Mouse (Mus musculus) cerebellum, adult 9-11 months (tissue): ENCODE data around the gene Aga.
A peak's percentile ranks its signal among the peaks of the same experiment; 100 is the strongest.
"Not testable (repeated sequence)": the region's sequence is repeated elsewhere in the genome, so short reads cannot be mapped to it uniquely, and the experiment has no call there.

Source experiments
- DNase-seq: peaks from one replicate; pipeline ENCODE4 v3.0.0; 2022

The Aga gene

DNA sequence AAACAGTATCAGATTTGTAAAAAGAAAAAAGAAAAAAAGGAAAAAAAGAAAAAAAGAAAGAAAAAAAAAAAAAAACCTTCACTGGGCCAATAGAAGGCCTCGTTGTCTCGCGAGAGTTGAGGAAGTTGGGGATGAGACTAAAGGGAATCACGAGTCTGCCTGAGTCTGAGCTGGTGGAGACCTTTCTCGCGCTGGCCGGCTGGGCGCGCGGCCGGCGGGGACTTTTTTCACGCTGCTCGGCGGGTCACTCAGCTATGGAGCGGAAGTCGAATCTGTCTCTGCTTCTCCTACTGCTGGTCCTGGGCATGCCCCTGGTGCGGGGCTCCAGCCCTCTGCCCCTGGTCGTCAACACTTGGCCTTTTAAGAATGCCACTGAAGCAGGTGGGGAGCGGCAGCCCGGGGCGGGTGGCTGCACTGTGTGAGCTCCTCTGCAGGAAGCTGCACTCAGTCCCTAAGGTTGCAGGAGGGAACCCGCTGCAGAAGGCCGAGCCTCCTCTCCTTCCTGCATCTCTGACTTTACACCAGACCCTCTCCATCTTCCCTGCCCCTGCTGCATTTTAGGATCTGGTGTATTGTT lies at the start of gene Aga:
Aga (plus strand) TSS at position 177 of the 577 bp plus-strand sequence.
- DNase-seq, result peak; percentile 83

GRCm38 (mm10) chr8:53489063-53489462 lies 22.5 kb upstream of the Aga start:
- DNase-seq, result no peak

- DNase-seq, result no peak
Observed at GRCm38 (mm10) chr8:53496216-53496615, 15.3 kb upstream of the Aga start.

DNA sequence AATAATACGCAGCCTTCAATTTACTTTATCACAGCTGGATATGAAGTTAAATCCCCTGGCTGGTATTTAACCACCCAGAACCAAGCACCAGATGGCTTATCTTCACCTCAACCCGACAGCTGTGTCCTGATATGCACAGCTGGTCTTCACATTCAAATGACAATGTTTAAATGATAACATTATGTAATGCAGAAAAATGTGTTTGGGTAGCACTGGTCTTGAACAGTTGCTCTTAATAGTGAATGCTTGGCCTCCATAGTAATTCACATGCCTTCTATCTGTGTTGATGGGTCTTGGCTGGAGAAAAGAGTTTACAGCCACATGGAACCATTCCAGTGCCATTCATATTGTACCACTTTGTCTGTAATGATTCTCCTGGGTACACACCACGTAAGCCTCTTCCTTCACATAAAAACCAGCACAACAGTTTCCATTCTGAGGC lies 14.6 kb upstream of the Aga start:
- DNase-seq, result no peak

GRCm38 (mm10) chr8:53538049-53538448 lies 26.5 kb downstream of the Aga start:
- not testable (repeated sequence) for DNase-seq

DNA sequence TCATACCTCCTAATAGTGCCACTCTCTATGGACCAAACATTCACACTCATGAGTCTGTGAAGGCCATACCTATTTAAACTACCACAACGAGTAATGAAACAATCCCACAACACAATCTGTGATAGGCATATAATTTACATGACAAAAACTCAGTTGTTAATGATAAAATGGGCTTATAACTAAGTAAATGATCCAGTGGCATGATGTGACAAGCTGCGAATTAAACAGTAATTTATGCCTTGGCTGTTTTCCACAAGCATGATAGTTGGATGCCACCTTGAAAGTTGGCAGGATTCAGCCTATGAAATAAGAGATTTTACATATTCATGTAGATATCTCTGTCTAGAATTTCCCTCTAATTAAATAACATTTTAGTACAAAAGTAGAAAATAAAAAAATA lies 28.1 kb downstream of the Aga start:
- DNase-seq, result no peak

DNA sequence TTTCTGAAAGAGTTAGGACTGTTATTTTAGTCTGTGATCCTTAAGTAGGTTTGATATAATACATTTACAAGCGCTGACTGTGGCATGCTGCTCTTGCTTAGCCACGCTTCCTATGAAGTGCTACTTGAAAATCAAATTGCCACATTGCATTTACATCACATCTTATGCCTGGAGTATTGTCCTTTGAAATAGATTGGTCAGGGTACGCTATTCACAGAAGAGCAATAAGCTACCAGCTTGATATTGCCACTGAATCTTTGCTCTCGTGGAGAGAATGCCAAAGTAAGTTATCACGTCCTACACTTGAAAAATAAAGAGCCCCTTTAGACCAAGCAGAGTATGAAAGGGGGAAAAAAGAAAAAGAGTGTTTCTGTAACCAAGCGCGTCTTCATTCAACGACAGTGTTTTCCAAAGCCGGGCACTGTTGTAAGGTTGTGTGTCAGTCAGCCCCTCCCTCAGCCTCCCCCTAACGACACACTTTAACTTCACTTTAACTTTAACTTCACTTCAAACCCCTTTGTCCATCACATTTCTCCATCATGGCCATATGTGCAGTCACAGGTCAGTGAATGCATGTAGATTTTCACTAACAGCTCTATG lies 51.0 kb downstream of the Aga start:
- no peak for DNase-seq

- no peak for DNase-seq
Observed at GRCm38 (mm10) chr8:53566223-53566622, 54.7 kb downstream of the Aga start.
